Comparison of ENCODE assay signal across 19 mouse cellular contexts in the genomic region with DNA sequence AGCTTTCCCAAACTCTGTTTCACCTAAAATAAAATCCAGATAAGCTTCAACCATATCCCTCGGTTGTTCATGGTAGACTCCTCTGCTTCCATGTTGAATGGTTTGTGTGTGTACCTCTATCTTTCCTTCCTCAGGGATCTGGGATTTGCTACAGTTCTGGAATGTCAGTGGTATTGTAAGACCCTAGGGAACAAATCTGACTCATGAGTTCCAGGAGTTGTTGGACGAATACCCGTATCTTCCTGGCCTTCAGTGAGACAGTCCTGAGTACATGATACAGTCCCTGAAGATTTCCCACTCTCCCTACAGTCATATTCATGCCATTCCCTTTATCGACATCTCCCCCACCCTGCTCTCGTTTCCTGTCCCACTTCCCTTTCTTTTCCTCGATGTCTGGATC. TPM values are rescaled to one million over a fixed set of nuclear protein-coding genes. Genes with fewer than 3 reads are reported as not detected.
A peak's percentile ranks its signal among the peaks of the same experiment; 100 is the strongest.
DNase-seq lines count a peak whose midpoint lies in the region; TF ChIP-seq lines count a peak whose summit lies in the region.
"Had no signal": no experiment of that assay in that cellular context is flagged by ENCODE, and none has a peak within 500 bp of the region (broad histone marks: within the 10 kb centered on the region; RNA-seq: fewer than 3 reads in every experiment).

No protein-coding gene starts in this region.

- TF ChIP-seq POLR2A in spleen, adult 2 months (IDR thresholded peaks at IDR 0.05; ENCODE audit: low read depth, low read length): no peak

- H3K4me1 ChIP-seq in spleen, adult 2 months (ENCODE audit: control insufficient read depth, insufficient read depth, insufficient read length): peaks cover 23% of the 10 kb centered on the region
- H3K4me1 ChIP-seq: embryonic facial prominence, embryonic 10.5 days; embryonic facial prominence, embryonic 12.5 days; forebrain, embryonic 10.5 days; forebrain, embryonic 12.5 days had no signal

- H3K4me3 ChIP-seq in spleen, adult 2 months (ENCODE audit: extremely low read depth, insufficient read depth, insufficient read length): no peak overlapping the region
- H3K4me3 ChIP-seq: embryonic facial prominence, embryonic 10.5 days; embryonic facial prominence, embryonic 12.5 days; forebrain, embryonic 10.5 days; forebrain, embryonic 12.5 days had no signal

- peak; percentile 46 for DNase-seq in heart, adult 11 months
- DNase-seq in heart, adult 9 months (ENCODE audit: low spot score in 2 of 2): no peak
- no peak for DNase-seq in spleen, adult 2 months (ENCODE audit: low read depth in 1 of 2, low spot score in 2 of 2)
- DNase-seq in spleen, adult 12 weeks (ENCODE audit: low spot score): no peak
- DNase-seq in NIH3T3 (ENCODE audit: low read depth): peak; percentile 71
- no peak for DNase-seq in right cerebral cortex, postnatal 10 days (ENCODE audit: low spot score in 2 of 2)
- DNase-seq: adrenal gland, adult 2 months; adrenal gland, postnatal 14 days; adrenal gland, postnatal 36 days; cerebellum, adult 11-12 months; cerebellum, adult 2 months; cerebellum, adult 9-10 months; cerebellum, postnatal 10 days; cerebellum, postnatal 25 days had no signal

- TF ChIP-seq CTCF in spleen, adult 2 months (IDR thresholded peaks at IDR 0.05; ENCODE audit: extremely low read depth, insufficient read depth, insufficient read length, insufficient replicate concordance): no peak

- no peaks in the 10 kb centered on the region for H3K36me3 ChIP-seq in spleen, adult 2 months (ENCODE audit: control insufficient read depth, insufficient read depth, low read length)
- H3K36me3 ChIP-seq: embryonic facial prominence, embryonic 10.5 days; embryonic facial prominence, embryonic 12.5 days; forebrain, embryonic 10.5 days; forebrain, embryonic 12.5 days; G1E had no signal

- H3K27ac ChIP-seq in spleen, adult 2 months (ENCODE audit: insufficient read depth, low read length): 0 out of 2 replicates have a peak overlapping the region, but pooled peaks have one; percentile 48
- H3K27ac ChIP-seq: embryonic facial prominence, embryonic 10.5 days; embryonic facial prominence, embryonic 12.5 days; forebrain, embryonic 10.5 days; forebrain, embryonic 12.5 days had no signal

- WGBS in spleen, adult 2 months: 72% methylated on average over 6 of the region's 6 CpGs

- no peaks in the 10 kb centered on the region for H3K27me3 ChIP-seq in spleen, adult 2 months (ENCODE audit: control insufficient read depth, insufficient read depth, low read length)
- H3K27me3 ChIP-seq: embryonic facial prominence, embryonic 12.5 days had no signal

RNA-seq across cellular contexts. Expression of gene Tomm7, which starts 28.6 kb away (rescaled TPM):
- polyA plus RNA-seq in spleen, adult 2 months (2012; rRNA removed): 10.3 and 12.6 TPM in 2 replicates

Comparison
In these comparisons a context has a peak if more than half of its experiments do, and no peak if none do; other contexts are left out.
1. DNase-seq: peak in heart, adult 11 months (single experiment) and NIH3T3 (single experiment); none in heart, adult 9 months (0 of 2), spleen, adult 2 months (0 of 2), spleen, adult 12 weeks (single experiment) and right cerebral cortex, postnatal 10 days (0 of 2).